Mouse (Mus musculus): Measurements from ENCODE around the gene Nktr.

GRCm38 (mm10) chr9:121677069-121677468 lies 41.9 kb upstream of the Nktr start:
- TF ChIP-seq CTCF (IDR thresholded peaks at IDR 0.05; ENCODE audit: low read depth), result no peak
- TF ChIP-seq EP300 (IDR thresholded peaks at IDR 0.05; ENCODE audit: low read depth), result no peak

All from heart, postnatal 0 days (tissue).